Mouse (Mus musculus): ENCODE measurements at regions not wholly inside any gene's neighbourhood (a gene's known extent, or its start where the extent isn't known, plus 50 kb on each side); places are given as distances from the start of the nearest gene placed in this dataset.

GRCm38 (mm10) chr5:35162607-35163006 lies 57.0 kb upstream of the Lrpap1 start:
- TF ChIP-seq POLR2A (IDR thresholded peaks at IDR 0.05; ENCODE audit: insufficient read depth, low read depth, low read length) (no peak), CTCF (IDR thresholded peaks at IDR 0.05; ENCODE audit: insufficient read depth, low read depth, low read length) (no peak)

Data from olfactory bulb, adult 2 months (tissue).